Mouse (Mus musculus) cortical plate, adult 2 months (tissue): ENCODE results near the gene Fgd6. TPM values are rescaled to one million over a fixed set of nuclear protein-coding genes. Genes with fewer than 3 reads are reported as not detected.

ENCODE experiments used
- H3K27ac ChIP-seq: fragments of 200-500 bp; 2 replicates; pipeline ENCODE4 v1.5.1; 2012; ENCODE audit warnings: low read length, control low read depth, inconsistent platforms; ENCODE audit not compliant: insufficient read depth
- H3K4me1 ChIP-seq: fragments of 200-500 bp; 2 replicates; pipeline ENCODE4 v1.6.1; 2011; ENCODE audit warnings: low read length; ENCODE audit not compliant: control insufficient read depth, insufficient read depth
- H3K4me3 ChIP-seq: fragments of 200-500 bp; 2 replicates; pipeline ENCODE4 v1.5.1; 2011; ENCODE audit warnings: mild to moderate bottlenecking, low read length, control low read depth; ENCODE audit not compliant: insufficient read depth
- CTCF ChIP-seq: fragments of 200-500 bp; IDR thresholded peaks from 2 replicates; pipeline ENCODE4 v1.5.1; 2011; ENCODE audit warnings: mild to moderate bottlenecking, control low read depth, low read length; ENCODE audit not compliant: insufficient read depth; ENCODE audit errors: extremely low read depth
- POLR2A ChIP-seq: fragments of 200-500 bp; IDR thresholded peaks from 2 replicates; pipeline ENCODE4 v1.6.1; 2011; ENCODE audit warnings: mild to moderate bottlenecking, low read length, control low read depth; ENCODE audit not compliant: insufficient read depth; ENCODE audit errors: extremely low read depth
- polyA plus RNA-seq: library from polyadenylated mRNA; depleted of rRNA; stranded (reverse); fragments of >200 nt; gene quantifications from 2 replicates; pipeline ENCODE4 v1.2.3, GENCODE M21; 2012

The Fgd6 gene
- polyA plus RNA-seq, 1 experiment: 5.8 TPM

DNA sequence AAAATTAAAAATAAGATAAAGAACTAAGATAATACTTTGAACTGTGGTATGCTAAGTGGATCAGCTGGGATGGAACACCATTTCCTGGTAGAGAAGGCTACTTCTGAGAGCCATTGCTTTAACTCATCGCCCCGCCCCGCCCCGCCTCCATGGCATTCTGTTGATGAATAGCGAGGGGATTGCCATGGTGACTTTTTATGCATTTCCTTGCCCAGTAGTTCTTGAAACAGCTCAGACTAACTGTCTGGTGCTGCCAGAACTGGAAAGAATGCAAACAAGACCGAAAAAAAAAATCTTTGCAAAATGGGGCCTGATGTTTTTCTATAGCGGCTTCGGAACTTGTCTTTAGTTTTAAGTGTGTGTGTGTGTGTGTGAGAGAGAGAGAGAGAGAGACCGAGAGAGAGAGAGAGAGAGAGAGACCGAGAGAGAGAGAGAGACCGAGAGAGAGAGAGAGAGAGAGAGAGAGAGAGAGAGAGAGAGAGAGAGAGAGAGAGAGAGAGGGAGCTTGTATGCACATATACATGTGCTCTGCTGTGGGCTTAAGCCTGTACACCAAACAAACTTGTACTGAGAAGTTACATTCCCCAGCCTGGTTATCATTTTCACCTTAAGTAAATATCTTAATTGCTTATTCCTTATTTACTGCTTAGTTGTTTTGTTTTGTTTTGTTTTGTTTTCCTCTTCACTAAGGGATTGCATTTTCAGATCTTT lies 51.7 kb downstream of the Fgd6 start:
- Histone ChIP-seq H3K27ac (no peak overlapping the region), H3K4me3 (no peak overlapping the region), H3K4me1 (peaks cover 3% of the 10 kb centered on the region; the same call in 1 of the 2 replicates)
- no peak for TF ChIP-seq CTCF

- H3K4me1 ChIP-seq: peaks cover 7% of the 10 kb centered on the region; the same call in 1 of the 2 replicates
- H3K4me3 ChIP-seq: no peak overlapping the region
- H3K27ac ChIP-seq: no peak overlapping the region
- TF ChIP-seq CTCF: no peak
- TF ChIP-seq POLR2A: no peak
These were observed 54.2 kb downstream of the Fgd6 start for GRCm38 (mm10) chr10:94090032-94090431.

DNA sequence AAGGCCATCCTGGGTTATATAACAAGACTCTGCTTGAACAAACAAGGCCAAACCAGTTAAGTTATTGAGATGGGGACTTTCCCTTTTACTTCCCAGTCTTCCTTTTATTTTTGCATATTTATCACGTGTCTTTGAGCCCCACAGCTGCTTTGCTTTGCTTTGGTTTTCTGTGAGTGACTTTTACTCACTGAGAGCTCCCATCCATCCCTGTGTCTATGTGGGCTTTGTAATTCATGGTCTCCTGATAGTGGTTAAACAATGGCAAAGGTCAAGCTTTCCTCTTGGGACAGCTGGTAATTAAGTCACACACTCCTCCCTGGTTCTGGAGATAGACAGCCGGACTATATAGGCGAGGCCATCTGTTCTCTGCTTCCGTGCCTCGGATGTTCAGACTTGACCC lies 57.7 kb downstream of the Fgd6 start:
- Histone ChIP-seq H3K4me1 (0 out of 2 replicates have a peak, but pooled peaks cover 4% of the 10 kb centered on the region), H3K4me3 (no peak overlapping the region), H3K27ac (peak overlapping the region; percentile 24; the same call in 1 of the 2 replicates)
- no peak for TF ChIP-seq POLR2A
- TF ChIP-seq CTCF: no peak

DNA sequence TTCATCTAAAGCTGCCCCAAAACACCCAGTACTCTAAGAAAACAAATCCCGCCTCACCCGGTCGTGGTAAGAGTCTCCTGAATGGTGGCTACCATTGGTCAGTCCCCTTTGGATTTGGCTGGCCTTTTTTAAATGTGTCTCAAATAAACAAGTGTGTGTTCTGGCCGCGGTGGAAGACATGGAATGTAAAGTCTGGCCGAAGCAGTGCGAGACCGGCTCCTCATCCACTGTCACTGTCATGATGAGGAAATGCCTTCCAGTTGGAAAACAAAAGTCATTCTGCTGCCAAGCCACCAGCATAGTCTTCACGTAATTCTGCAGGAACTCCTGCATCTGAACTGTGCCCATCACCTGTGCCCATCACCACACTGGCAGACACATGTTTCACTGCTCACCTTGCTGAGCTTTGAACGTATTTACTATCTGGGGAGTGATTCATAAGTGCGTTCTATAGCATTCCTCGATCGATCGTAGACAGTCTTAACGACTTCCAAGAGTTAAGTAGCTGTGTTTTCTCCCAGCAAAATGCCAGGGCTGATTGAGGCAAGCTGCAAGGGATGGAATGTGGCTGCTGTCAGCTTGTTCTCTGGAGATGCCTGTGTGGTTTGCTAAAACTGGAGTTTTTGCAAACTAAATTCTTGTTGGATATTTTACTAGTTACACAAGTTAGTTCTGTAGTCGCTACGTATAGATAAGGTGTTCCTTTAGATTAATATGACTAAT lies 60.1 kb downstream of the Fgd6 start:
- H3K4me3 ChIP-seq: no peak overlapping the region
- no peak overlapping the region for H3K27ac ChIP-seq
- TF ChIP-seq CTCF: no peak
- no peak for TF ChIP-seq POLR2A
- 0 out of 2 replicates have a peak, but pooled peaks cover 4% of the 10 kb centered on the region for H3K4me1 ChIP-seq

DNA sequence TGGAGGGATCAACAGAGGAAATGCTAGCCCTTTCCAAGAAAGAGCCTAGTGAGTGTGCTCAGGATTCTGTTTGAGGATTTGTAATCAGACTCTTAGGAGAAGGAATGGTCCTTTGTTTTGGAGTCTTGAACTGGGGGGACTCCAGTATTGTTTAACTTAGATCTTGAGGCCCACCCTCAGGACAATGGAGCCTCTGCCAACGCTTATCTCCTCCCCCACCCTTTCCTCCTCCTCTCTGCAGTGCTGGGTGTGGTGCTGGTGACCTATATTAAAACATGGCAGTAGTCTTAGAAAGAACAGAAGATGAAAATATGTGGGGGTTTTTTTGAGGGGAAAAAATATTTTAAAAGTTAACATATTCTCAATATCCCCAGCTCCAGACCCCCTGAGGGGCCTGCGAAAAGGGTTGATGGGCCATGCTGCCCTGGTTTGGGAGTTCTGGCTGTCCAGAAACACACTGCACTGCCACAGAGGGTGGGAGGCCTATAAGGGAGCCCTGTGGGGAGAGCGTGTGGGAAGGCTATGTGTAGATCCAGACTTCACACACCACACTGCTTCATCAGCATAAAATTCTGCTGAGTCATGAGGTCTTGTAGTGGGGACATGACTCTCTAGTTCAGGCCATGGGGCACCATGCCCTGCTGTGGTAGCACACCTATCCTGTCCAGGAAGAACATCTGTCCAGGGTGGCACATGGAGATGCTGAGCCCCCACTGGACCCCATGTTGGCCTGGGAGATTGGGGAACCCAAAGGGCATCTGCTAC lies 61.5 kb downstream of the Fgd6 start:
- Histone ChIP-seq H3K27ac (no peak overlapping the region), H3K4me1 (0 out of 2 replicates have a peak, but pooled peaks cover 4% of the 10 kb centered on the region), H3K4me3 (no peak overlapping the region)
- no peak for TF ChIP-seq CTCF
- no peak for TF ChIP-seq POLR2A

DNA sequence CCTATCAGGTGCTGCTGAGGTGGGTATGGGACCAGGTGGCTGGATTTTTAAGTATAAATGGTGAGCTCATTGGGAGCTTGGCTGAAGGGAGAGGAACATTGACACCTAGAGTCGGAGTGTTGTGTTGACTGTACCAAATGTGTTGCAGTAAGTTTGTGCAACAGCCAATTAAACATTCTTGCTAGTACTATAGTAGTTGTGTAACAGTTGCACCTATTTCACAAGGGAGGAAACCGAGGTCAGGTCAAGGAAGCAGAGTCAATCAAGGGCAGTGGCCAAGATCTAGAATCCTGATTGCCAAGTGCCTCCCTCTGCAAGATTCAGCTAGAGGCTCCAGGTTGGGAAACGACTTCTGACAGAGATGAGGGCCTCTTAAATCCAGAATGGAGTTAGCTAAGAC lies 62.3 kb downstream of the Fgd6 start:
- H3K27ac ChIP-seq: no peak overlapping the region
- H3K4me1 ChIP-seq: 0 out of 2 replicates have a peak, but pooled peaks cover 4% of the 10 kb centered on the region
- TF ChIP-seq POLR2A (no peak), CTCF (no peak)
- H3K4me3 ChIP-seq: no peak overlapping the region

DNA sequence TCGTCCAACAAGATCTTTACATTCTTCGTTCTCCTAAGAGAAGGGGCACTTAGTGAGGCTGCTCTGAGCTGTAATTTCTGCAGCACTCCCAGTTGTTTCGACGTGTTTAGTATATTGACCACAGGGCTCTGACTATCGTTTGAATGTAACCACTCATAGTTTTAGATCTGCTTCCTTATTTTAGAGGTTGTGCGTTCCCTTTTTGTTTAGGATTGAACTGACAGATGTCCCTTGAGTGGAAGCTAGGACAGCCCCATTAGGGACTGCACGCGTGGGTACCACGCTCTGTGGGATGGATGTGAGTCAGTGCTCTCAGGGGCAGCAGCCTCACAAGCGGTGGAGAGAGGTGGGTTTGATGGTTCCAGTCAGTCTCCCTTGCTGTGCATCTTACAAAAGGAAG lies 69.7 kb downstream of the Fgd6 start:
- H3K4me3 ChIP-seq: no peak overlapping the region

DNA sequence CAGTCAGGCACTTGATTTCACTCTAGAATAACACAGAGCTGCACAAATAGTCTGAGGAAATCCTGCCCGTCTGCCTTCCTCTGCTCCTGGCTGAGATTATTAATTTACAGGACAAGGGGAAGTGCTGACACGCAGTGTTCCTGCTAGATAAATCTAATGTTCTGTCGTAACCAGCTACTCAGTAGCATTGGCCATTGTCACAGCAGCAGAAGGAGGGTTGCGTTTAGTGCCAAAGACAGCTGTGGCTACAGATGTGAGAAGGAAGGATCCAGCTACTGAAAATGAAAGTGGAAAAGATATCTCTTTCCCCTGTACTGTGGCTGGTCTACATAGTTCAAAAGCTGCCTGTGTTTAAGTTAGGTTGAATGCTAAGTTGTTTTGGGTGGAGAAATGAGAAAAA lies 71.4 kb downstream of the Fgd6 start:
- Histone ChIP-seq H3K4me3 (no peak overlapping the region), H3K4me1 (no peaks in the 10 kb centered on the region), H3K27ac (no peak overlapping the region)
- no peak for TF ChIP-seq CTCF
- no peak for TF ChIP-seq POLR2A

More for the DNA sequence above, 69.7 kb downstream of the Fgd6 start:
- no peak for TF ChIP-seq CTCF
- TF ChIP-seq POLR2A: no peak
- no peak overlapping the region for H3K27ac ChIP-seq
- no peaks in the 10 kb centered on the region for H3K4me1 ChIP-seq

DNA sequence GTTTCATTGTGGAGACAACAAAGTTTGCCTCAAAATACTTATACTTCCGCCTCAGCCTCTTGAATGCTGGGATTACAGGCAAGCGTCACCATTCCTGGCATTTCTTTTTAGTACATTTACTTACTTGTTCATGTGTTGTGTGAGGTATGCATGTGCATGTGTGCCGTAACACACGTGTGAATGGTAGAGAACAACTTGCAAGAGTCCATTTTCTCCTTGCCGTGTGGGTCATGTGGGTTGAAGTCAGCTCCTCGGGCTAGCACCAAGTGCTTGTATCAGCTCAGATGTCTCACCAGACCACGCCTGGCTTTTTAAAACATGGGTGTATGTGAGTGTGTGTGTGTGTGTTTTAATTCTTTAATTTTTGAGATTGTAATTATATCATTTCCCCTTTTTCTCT lies 71.8 kb downstream of the Fgd6 start:
- no peak overlapping the region for H3K27ac ChIP-seq
- H3K4me3 ChIP-seq: no peak overlapping the region
- TF ChIP-seq POLR2A: no peak
- TF ChIP-seq CTCF: no peak
- H3K4me1 ChIP-seq: peaks cover under 1% of the 10 kb centered on the region; the same call in 1 of the 2 replicates
